Mouse (Mus musculus) hindbrain, embryonic 12.5 days (tissue): ENCODE results near the gene Rtn2. TPM values are rescaled to one million over a fixed set of nuclear protein-coding genes. Genes with fewer than 3 reads are reported as not detected.

Experiments
- ATAC-seq: fragments of 200-750 bp; cut with Nextera tagmentation; 2 replicates; pipeline ENCODE4 v1.8.0; 2017; ENCODE audit warnings: moderate TSS enrichment; ENCODE audit not compliant: low FRiP score
- H3K27ac ChIP-seq: fragments of 300-500 bp; sonication (generic); 2 replicates; pipeline ENCODE4 v1.5.1; 2016; ENCODE audit warnings: mild to moderate bottlenecking
- H3K27me3 ChIP-seq: fragments of 300-500 bp; sonication (generic); 2 replicates; pipeline ENCODE4 v1.6.1; 2016; ENCODE audit warnings: mild to moderate bottlenecking
- H3K36me3 ChIP-seq: fragments of 300-500 bp; sonication (generic); 2 replicates; pipeline ENCODE4 v1.6.1; 2016; ENCODE audit warnings: mild to moderate bottlenecking
- H3K4me1 ChIP-seq: fragments of 300-500 bp; sonication (generic); 2 replicates; pipeline ENCODE4 v1.6.1; 2016
- H3K4me2 ChIP-seq: fragments of 300-500 bp; sonication (generic); replicated peaks from 2 replicates; pipeline ENCODE4 v1.6.1; 2016; ENCODE audit warnings: mild to moderate bottlenecking
- H3K4me3 ChIP-seq: fragments of 300-500 bp; sonication (generic); 2 replicates; pipeline ENCODE4 v1.5.1; 2016; ENCODE audit warnings: mild to moderate bottlenecking
- H3K9ac ChIP-seq: fragments of 300-500 bp; sonication (generic); 2 replicates; pipeline ENCODE4 v1.6.1; 2016; ENCODE audit warnings: mild to moderate bottlenecking, moderate library complexity
- H3K9me3 ChIP-seq: fragments of 300-500 bp; sonication (generic); replicated peaks from 2 replicates; pipeline ENCODE4 v1.6.1; 2016; ENCODE audit warnings: mild to moderate bottlenecking
- WGBS: fragments of 180-500 bp; shearing (Covaris S2); methylation state at CpG from one replicate; pipeline ENCODE4 v1.1.7; 2016; 5-methylcytosine and 5-hydroxymethylcytosine counted together
- polyA plus RNA-seq: library from polyadenylated mRNA; unstranded; fragments of >200 nt; fragmentation: Nextera tagmentation; extraction: Ambion mirVana; gene quantifications from 2 replicates; pipeline ENCODE4 v1.2.1, GENCODE M21; 2016

The Rtn2 gene
- polyA plus RNA-seq, 1 experiment from 2014 or later = 68.0 TPM

- Histone ChIP-seq H3K9ac (0 out of 2 replicates have a peak overlapping the region, but pooled peaks have one; percentile 45), H3K9me3 (no peaks in the 10 kb centered on the region), H3K4me2 (peak overlapping the region; percentile 48; the same call in 1 of the 2 replicates), H3K4me3 (peak overlapping the region; percentile 32; the same call in 1 of the 2 replicates), H3K36me3 (no peaks in the 10 kb centered on the region), H3K4me1 (peaks cover 45% of the 10 kb centered on the region), H3K27me3 (peaks cover 71% of the 10 kb centered on the region), H3K27ac (no peak overlapping the region)
- no peak for ATAC-seq
- 9% methylated on average over 6 of the region's 6 CpGs for WGBS
Observed at GRCm38 (mm10) chr7:19305413-19305735, 22.9 kb downstream of the Rtn2 start.

GRCm38 (mm10) chr7:19305796-19306765 lies 23.7 kb downstream of the Rtn2 start:
- ATAC-seq = no peak
- peaks cover 71% of the 10 kb centered on the region for H3K27me3 ChIP-seq
- H3K4me1 ChIP-seq = peaks cover 45% of the 10 kb centered on the region
- H3K36me3 ChIP-seq = no peaks in the 10 kb centered on the region
- 52% methylated on average over 16 of the region's 16 CpGs for WGBS
- H3K4me3 ChIP-seq = no peak overlapping the region
- H3K4me2 ChIP-seq = no peak overlapping the region
- no peaks in the 10 kb centered on the region for H3K9me3 ChIP-seq
- no peak overlapping the region for H3K27ac ChIP-seq
- no peak overlapping the region for H3K9ac ChIP-seq

DNA sequence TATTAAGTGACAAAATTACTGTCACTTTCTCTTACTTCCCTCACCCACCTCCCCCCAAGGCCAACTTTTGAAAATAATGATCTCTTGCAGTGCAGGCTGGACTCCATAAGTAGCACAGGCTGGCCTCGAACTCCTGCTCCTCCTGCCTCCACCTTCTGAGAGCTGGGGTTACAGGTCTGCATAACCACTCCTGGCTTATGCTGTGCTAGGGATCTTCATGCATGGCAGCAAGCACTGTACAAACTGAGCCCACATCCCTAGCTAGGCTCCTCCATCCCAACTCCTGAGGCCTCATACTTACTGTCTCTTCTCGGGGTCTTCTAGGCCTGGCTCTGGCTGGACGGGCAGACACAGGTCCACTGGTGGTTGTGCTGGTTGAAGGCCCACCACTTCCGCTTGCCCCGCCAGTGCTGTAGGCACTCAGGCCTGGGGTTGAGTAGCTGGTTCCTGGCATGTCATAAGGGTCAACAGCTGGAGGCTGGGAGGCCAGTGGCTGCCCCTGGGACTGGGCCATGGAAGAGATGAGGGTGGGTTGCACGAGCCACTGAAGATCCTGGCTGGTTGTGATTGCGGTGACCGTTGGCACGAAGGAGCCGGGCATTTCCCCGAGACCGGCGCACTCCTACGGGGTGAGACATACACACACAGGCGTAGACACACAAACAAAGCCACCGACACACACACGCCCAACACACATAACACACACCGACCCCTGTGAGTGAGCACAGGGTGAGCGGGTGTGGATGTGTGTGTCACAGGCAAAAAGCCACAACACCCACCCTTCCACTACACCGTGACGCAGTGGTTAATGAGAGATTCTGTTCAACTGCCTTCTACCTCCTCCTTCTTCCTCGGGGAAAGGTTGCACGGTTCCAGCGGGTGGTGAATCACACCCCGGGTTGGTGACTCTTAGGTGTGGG lies 24.7 kb downstream of the Rtn2 start:
- Histone ChIP-seq H3K4me1 (peaks cover 38% of the 10 kb centered on the region), H3K9ac (peak overlapping the region; percentile 42; the same call in 1 of the 2 replicates), H3K27ac (no peak overlapping the region), H3K27me3 (peaks cover 68% of the 10 kb centered on the region), H3K9me3 (no peaks in the 10 kb centered on the region), H3K36me3 (no peaks in the 10 kb centered on the region), H3K4me3 (no peak overlapping the region), H3K4me2 (peak overlapping the region; percentile 95)
- no peak for ATAC-seq
- 66% methylated on average over 25 of the region's 25 CpGs for WGBS

DNA sequence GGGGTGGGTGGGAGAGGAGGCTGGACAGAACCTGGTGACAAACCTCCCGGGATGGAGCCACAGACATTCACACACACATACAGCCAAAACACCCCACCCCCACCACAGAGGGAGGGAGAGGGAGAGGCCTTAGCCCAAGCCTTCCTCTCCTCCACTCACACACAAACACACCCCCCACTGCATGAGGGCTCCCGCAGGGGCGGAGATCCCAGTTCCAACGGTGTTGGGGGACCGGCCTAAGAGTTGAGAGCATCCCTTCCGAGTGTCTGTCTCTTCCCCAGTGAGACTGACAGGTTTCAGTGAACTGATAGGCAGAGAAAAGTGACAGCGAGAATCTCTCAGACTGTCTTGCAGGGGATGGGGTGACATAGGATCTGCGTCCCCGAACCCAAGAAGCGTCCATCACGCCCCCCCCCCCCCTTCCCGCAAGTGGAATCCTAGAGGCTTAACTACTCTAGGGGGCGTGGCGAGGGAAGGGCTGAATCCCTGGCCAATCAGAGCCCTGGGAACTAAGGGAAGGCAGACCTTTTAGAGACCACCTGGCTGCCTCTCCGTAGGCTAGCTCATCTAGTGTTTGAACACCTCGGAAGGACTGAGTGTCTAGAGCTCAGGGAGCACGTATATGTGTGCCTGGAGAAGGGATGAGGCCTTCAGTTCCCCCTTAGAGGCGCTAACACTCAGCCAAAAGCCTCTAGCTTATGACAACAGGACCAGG lies 25.5 kb downstream of the Rtn2 start:
- peak overlapping the region; percentile 67 for H3K4me3 ChIP-seq
- no peaks in the 10 kb centered on the region for H3K9me3 ChIP-seq
- peak overlapping the region; percentile 58 for H3K27ac ChIP-seq
- peak; percentile 49 for ATAC-seq
- peaks cover 36% of the 10 kb centered on the region for H3K4me1 ChIP-seq
- H3K36me3 ChIP-seq = no peaks in the 10 kb centered on the region
- H3K27me3 ChIP-seq = peaks cover 63% of the 10 kb centered on the region
- under 1% methylated on average over 17 of the region's 18 CpGs for WGBS
- H3K9ac ChIP-seq = peak overlapping the region; percentile 42
- peak overlapping the region; percentile 95 for H3K4me2 ChIP-seq

DNA sequence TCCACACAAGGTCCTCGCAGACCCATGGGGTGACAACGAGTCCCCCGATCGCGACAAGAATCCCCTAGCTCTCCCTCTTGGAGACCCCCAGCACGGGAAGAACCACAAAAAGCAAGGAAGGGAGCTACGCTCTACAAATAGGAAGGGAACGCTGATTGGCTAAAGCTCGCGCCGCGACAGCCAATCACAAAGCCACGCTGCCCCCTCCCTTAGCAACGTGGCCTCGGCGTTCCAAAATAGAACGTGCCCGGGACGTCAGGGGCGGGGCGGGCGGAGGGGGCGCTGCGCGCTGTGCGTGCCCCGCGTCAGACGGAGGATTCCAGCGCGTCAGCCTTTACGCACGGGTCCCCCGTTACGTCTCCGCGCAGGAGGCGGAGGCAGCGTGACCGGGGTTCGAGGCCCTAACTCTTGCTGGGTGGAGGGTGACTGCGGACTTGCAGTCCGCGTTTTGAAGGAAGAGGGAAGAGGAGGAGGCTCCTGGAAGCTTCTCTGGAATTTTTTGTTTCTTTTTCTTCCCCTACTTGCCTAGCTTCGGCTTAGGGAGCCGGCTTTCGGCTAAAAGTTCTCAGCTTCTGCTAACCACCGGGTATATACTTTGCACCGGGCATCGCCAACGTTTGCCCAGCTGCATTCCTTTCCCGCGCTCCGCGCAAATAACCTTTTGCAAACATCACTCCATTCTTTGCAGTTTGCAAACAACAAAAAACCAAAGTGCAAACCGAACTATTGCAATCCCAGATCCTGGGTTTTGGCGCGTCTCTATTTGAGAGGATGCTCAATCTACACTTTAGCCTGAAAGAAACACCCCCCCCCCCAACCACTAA lies 26.2 kb downstream of the Rtn2 start:
- Histone ChIP-seq H3K9me3 (no peaks in the 10 kb centered on the region), H3K27ac (peak overlapping the region; percentile 58), H3K4me3 (peak overlapping the region; percentile 67), H3K36me3 (no peaks in the 10 kb centered on the region), H3K9ac (peak overlapping the region; percentile 47), H3K4me1 (peaks cover 34% of the 10 kb centered on the region), H3K27me3 (peaks cover 62% of the 10 kb centered on the region), H3K4me2 (peak overlapping the region; percentile 95)
- ATAC-seq = peak; percentile 75
- under 1% methylated on average over 58 of the region's 58 CpGs for WGBS

- Histone ChIP-seq H3K9me3 (no peaks in the 10 kb centered on the region), H3K4me1 (peaks cover 28% of the 10 kb centered on the region), H3K9ac (peak overlapping the region; percentile 47; the same call in 1 of the 2 replicates), H3K4me3 (peak overlapping the region; percentile 67), H3K4me2 (peak overlapping the region; percentile 95), H3K27me3 (peaks cover 62% of the 10 kb centered on the region), H3K36me3 (no peaks in the 10 kb centered on the region), H3K27ac (no peak overlapping the region)
- ATAC-seq = no peak
- WGBS = under 1% methylated on average over 48 of the region's 48 CpGs
Observed at GRCm38 (mm10) chr7:19309278-19309883, 27.0 kb downstream of the Rtn2 start.

DNA sequence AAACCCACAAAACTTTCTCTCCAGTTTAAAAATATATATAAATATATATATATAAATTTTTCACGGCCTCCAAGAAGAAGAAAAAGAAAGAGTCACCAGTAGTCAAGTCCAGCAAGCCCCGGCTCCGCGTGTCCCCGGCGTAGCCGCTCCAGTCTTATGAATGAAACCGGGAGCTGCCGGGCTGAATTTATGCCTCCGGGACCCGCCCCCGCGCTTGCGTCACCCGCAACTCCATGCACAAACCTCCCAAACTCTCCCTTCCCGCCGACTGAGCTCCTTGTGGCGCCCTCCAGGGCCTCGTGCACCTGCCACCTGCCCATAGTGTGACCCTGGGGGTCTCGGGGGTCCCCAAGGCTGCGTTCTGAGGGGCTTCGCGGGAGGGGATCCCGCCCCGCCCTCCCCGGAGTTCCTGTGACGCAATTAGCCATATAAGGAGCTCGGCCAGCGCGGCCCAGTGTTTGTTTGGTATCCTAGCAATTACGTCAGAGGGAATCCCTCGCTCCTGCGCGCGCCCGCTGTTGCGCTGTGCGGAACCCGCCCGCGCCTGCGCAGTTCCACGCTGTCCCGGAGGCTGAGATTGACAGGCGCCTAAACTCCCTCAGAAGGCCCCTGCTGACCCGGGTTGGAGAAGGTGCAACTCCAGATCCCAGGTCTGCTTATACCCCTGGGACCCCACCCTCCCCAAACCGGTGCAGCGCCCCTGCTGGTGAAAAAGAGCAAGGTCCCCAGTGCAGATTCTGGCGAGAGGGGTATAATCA lies 27.6 kb downstream of the Rtn2 start, which contains the start of gene Fosb:
TSS of gene Fosb (minus strand) at position 168 of the 758 bp plus-strand sequence.
- Histone ChIP-seq H3K4me2 (peak within 1 kb of the TSS; percentile 95), H3K4me1 (peaks cover 22% of the 10 kb centered on the region), H3K36me3 (no peaks in the 10 kb centered on the region), H3K27me3 (peaks cover 60% of the 10 kb centered on the region), H3K4me3 (peak within 1 kb of the TSS; percentile 67), H3K27ac (no peak within 1 kb of the TSS), H3K9ac (peak within 1 kb of the TSS; percentile 53), H3K9me3 (no peaks in the 10 kb centered on the region)
- peak; percentile 86 for ATAC-seq
- WGBS = under 1% methylated on average over 49 of the region's 49 CpGs

DNA sequence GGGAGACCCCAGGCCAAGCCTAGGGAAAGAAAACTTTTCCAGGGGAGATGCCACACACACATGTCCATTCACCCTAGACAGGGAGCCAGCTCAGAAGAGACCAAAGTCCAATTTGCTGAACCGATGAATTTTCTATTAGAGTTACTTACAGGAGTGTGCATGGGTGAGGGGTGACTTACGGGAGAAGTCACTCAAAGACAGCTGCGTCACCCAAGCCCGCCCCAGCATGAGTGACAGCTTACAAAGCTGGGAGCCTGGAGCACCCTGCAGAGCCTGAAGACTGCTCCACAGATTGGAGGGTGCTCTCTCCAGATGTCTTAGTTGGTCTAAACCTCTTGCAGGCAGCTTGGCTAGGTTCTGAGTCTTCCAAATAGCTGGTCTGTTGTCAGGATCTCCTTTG lies 29.6 kb downstream of the Rtn2 start:
- 43% methylated on average over 4 of the region's 4 CpGs for WGBS
- no peaks in the 10 kb centered on the region for H3K9me3 ChIP-seq
- H3K4me2 ChIP-seq = no peak overlapping the region
- H3K27ac ChIP-seq = no peak overlapping the region
- ATAC-seq = no peak
- peaks cover 49% of the 10 kb centered on the region for H3K27me3 ChIP-seq
- H3K36me3 ChIP-seq = no peaks in the 10 kb centered on the region
- no peak overlapping the region for H3K9ac ChIP-seq
- peaks cover 26% of the 10 kb centered on the region for H3K4me1 ChIP-seq
- no peak overlapping the region for H3K4me3 ChIP-seq

DNA sequence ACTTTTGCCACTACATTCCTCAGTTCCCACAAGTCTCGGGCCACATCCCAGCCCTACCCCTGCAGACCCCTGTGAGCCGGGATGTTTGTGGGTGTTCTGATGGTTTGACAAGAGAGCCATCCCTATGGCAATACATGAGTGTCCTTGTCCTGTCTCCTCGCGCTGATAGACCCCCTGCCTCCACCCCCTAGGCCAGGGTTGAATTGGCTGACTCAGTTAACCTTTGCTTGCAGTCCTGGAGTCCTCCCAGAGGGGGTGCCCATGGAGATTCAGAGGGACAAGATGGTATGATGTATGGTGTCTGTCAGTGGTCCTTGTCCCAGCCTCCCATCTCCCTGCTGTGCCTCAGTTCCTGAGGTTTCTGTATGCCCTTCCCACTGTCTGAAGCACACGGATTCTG lies 31.6 kb downstream of the Rtn2 start:
- H3K9ac ChIP-seq = 0 out of 2 replicates have a peak overlapping the region, but pooled peaks have one; percentile 18
- 43% methylated on average over 5 of the region's 5 CpGs for WGBS
- peaks cover 49% of the 10 kb centered on the region for H3K27me3 ChIP-seq
- no peaks in the 10 kb centered on the region for H3K36me3 ChIP-seq
- H3K4me1 ChIP-seq = peaks cover 16% of the 10 kb centered on the region
- ATAC-seq = no peak
- H3K9me3 ChIP-seq = no peaks in the 10 kb centered on the region
- no peak overlapping the region for H3K27ac ChIP-seq
- H3K4me2 ChIP-seq = no peak overlapping the region
- H3K4me3 ChIP-seq = no peak overlapping the region

- ATAC-seq = no peak
- Histone ChIP-seq H3K9ac (no peak overlapping the region), H3K36me3 (no peaks in the 10 kb centered on the region), H3K27ac (no peak overlapping the region), H3K4me1 (peaks cover 18% of the 10 kb centered on the region), H3K9me3 (no peaks in the 10 kb centered on the region), H3K4me3 (no peak overlapping the region), H3K4me2 (no peak overlapping the region), H3K27me3 (peaks cover 49% of the 10 kb centered on the region)
- 44% methylated on average over 14 of the region's 14 CpGs for WGBS
Observed at GRCm38 (mm10) chr7:19316451-19317161, 34.2 kb downstream of the Rtn2 start.
